Mouse (Mus musculus): ENCODE measurements at regions not wholly inside any gene's neighbourhood (a gene's known extent, or its start where the extent isn't known, plus 50 kb on each side); places are given as distances from the start of the nearest gene placed in this dataset.

DNA sequence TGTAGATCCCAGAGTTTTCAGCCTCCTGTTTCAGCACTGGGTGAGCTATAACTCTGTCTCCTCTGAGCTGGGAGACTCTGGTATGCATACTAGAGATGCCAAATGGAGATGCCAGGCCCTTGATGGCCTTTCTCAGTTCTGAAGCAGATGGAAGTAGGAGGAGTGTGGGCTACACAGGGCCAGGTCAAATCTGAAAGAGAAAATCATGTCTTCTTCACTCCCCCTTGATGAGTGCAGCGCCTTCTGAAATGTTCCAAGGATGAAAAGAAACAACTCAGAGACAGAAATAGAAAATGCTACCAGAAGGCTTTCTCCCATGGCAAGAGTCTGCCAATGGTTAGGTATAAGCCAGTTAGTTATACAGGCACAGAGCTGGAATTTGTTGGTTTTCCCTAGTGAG, 652.0 kb downstream of the Rnf144a start:
- TF ChIP-seq CTCF (IDR thresholded peaks at IDR 0.05; ENCODE audit: borderline replicate concordance, insufficient read depth, low read depth, low read length) (no peak), POLR2A (IDR thresholded peaks at IDR 0.05; ENCODE audit: borderline replicate concordance, insufficient read depth, low read length) (no peak)
